ENCODE assay signal across 9 mouse cellular contexts in the genomic region with DNA sequence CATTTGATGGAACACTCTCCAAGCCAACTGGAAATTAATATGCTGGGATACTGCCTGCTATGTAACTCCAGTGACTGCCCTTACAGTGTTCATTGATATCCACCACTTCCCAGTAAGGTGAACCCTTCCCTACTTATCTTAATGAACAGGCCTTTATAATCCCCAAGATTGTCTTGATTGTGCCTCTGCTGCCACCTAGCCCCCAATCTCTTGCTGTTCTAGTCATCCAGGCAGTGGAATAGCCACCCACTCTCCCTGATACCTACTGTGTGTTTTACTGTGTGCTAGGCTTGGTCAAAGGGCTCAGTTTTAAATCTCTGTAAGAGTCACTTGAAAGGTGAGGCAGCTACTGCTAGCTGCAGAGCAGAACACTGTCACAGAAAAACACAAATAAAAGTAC.
DNase-seq lines count a peak whose midpoint lies in the region; ATAC-seq and TF ChIP-seq lines count a peak whose summit lies in the region.
"Had no signal": no experiment of that assay in that cellular context is flagged by ENCODE, and none has a peak within 500 bp of the region (broad histone marks: within the 10 kb centered on the region; RNA-seq: fewer than 3 reads in every experiment).

No protein-coding gene starts in this region.

- no peak overlapping the region for H3K9ac ChIP-seq in hindbrain, postnatal 0 days (replicated peaks; ENCODE audit: low read length)
- no peak overlapping the region for H3K9ac ChIP-seq in hindbrain, embryonic 12.5 days
- H3K9ac ChIP-seq in ES-Bruce4 (ENCODE audit: low read depth, poor library complexity, severe bottlenecking) = no peak overlapping the region
- no peak overlapping the region for H3K9ac ChIP-seq in midbrain, embryonic 11.5 days (ENCODE audit: low read length)
- H3K9ac ChIP-seq: hindbrain, embryonic 14.5 days; liver, embryonic 15.5 days had no signal

- H3K4me1 ChIP-seq in hindbrain, postnatal 0 days (ENCODE audit: insufficient read depth, low read length) = no peaks in the 10 kb centered on the region
- H3K4me1 ChIP-seq in hindbrain, embryonic 12.5 days = no peaks in the 10 kb centered on the region
- no peaks in the 10 kb centered on the region for H3K4me1 ChIP-seq in ES-Bruce4 (ENCODE audit: control insufficient read depth, insufficient read depth, low read length)
- no peaks in the 10 kb centered on the region for H3K4me1 ChIP-seq in midbrain, embryonic 11.5 days (ENCODE audit: control insufficient read depth, insufficient read depth, low read length)
- H3K4me1 ChIP-seq: liver, embryonic 15.5 days had no signal

- peak; percentile 62 for TF ChIP-seq CTCF in hindbrain, postnatal 0 days (IDR thresholded peaks at IDR 0.05; ENCODE audit: low read depth)
- TF ChIP-seq CTCF in ES-Bruce4 (IDR thresholded peaks at IDR 0.05; ENCODE audit: low read depth, low read length) = peak; percentile 42

- H3K27ac ChIP-seq in hindbrain, postnatal 0 days = no peak overlapping the region
- H3K27ac ChIP-seq in hindbrain, embryonic 12.5 days = no peak overlapping the region
- H3K27ac ChIP-seq in ES-Bruce4 (ENCODE audit: insufficient read depth, low read length) = no peak overlapping the region
- H3K27ac ChIP-seq in midbrain, embryonic 11.5 days (ENCODE audit: low read depth, low read length) = no peak overlapping the region
- H3K27ac ChIP-seq: hindbrain, embryonic 14.5 days; liver, embryonic 15.5 days had no signal

- TF ChIP-seq POLR2A in ES-Bruce4 (IDR thresholded peaks at IDR 0.05; ENCODE audit: insufficient read depth, low read length) = no peak

- no peaks in the 10 kb centered on the region for H3K9me3 ChIP-seq in hindbrain, postnatal 0 days (ENCODE audit: low read length)
- no peaks in the 10 kb centered on the region for H3K9me3 ChIP-seq in hindbrain, embryonic 12.5 days (replicated peaks)
- H3K9me3 ChIP-seq in ES-Bruce4 (replicated peaks; ENCODE audit: control insufficient read depth, insufficient read depth, low read length, poor library complexity, severe bottlenecking) = no peaks in the 10 kb centered on the region
- H3K9me3 ChIP-seq in midbrain, embryonic 11.5 days (ENCODE audit: control insufficient read depth, low read length) = no peaks in the 10 kb centered on the region
- H3K9me3 ChIP-seq: liver, embryonic 15.5 days had no signal

- DNase-seq in hindbrain, postnatal 0 days (ENCODE audit: low spot score) = peak; percentile 45
- peak; percentile 56 for DNase-seq in adrenal gland, postnatal 14 days
- peak; percentile 57 to 78 for DNase-seq in kidney, postnatal 36 days
- DNase-seq in midbrain, embryonic 11.5 days (ENCODE audit: low spot score, missing footprints) = no peak

- no peaks in the 10 kb centered on the region for H3K27me3 ChIP-seq in hindbrain, postnatal 0 days (ENCODE audit: insufficient read depth, low read length)
- H3K27me3 ChIP-seq in hindbrain, embryonic 12.5 days = no peaks in the 10 kb centered on the region
- H3K27me3 ChIP-seq in ES-Bruce4 (ENCODE audit: control insufficient read depth, insufficient read depth, low read length, poor library complexity, severe bottlenecking) = no peaks in the 10 kb centered on the region; the same call in 1 of the 2 replicates
- no peaks in the 10 kb centered on the region for H3K27me3 ChIP-seq in midbrain, embryonic 11.5 days (ENCODE audit: control insufficient read depth, insufficient read depth, low read length)
- H3K27me3 ChIP-seq: liver, embryonic 15.5 days had no signal

- H3K4me2 ChIP-seq in hindbrain, postnatal 0 days (ENCODE audit: low read depth, low read length) = no peak overlapping the region
- no peak overlapping the region for H3K4me2 ChIP-seq in hindbrain, embryonic 12.5 days (replicated peaks)
- H3K4me2 ChIP-seq in midbrain, embryonic 11.5 days = no peak overlapping the region
- H3K4me2 ChIP-seq: hindbrain, embryonic 14.5 days; liver, embryonic 15.5 days had no signal

- no peak overlapping the region for H3K4me3 ChIP-seq in hindbrain, postnatal 0 days (ENCODE audit: low read length)
- no peak overlapping the region for H3K4me3 ChIP-seq in hindbrain, embryonic 12.5 days
- no peak overlapping the region for H3K4me3 ChIP-seq in ES-Bruce4 (ENCODE audit: low read depth, low read length)
- no peak overlapping the region for H3K4me3 ChIP-seq in midbrain, embryonic 11.5 days (ENCODE audit: low read depth, low read length)
- H3K4me3 ChIP-seq: liver, embryonic 15.5 days had no signal

- H3K36me3 ChIP-seq in hindbrain, postnatal 0 days (ENCODE audit: insufficient read depth, low read length) = no peaks in the 10 kb centered on the region
- 0 out of 2 replicates have a peak, but pooled peaks cover 11% of the 10 kb centered on the region for H3K36me3 ChIP-seq in hindbrain, embryonic 12.5 days
- no peaks in the 10 kb centered on the region for H3K36me3 ChIP-seq in ES-Bruce4 (ENCODE audit: control insufficient read depth, insufficient read depth, low read length, poor library complexity, severe bottlenecking)
- peaks cover 3% of the 10 kb centered on the region; the same call in 1 of the 2 replicates for H3K36me3 ChIP-seq in midbrain, embryonic 11.5 days (ENCODE audit: control insufficient read depth, insufficient read depth, low read length)
- H3K36me3 ChIP-seq: liver, embryonic 15.5 days had no signal

- 0 out of 2 replicates have a peak, but pooled peaks have one; percentile 18 for ATAC-seq in hindbrain, postnatal 0 days
- ATAC-seq in hindbrain, embryonic 12.5 days (ENCODE audit: low FRiP score) = no peak
- no peak for ATAC-seq in erythroblast, adult 5-6 weeks (replicated peaks; ENCODE audit: low FRiP score, poor library complexity, severe bottlenecking)
- ATAC-seq in midbrain, embryonic 11.5 days (ENCODE audit: low FRiP score) = no peak

- no peak for TF ChIP-seq EP300 in ES-Bruce4 (IDR thresholded peaks at IDR 0.05; ENCODE audit: insufficient read depth, low read depth, low read length)
